Mouse (Mus musculus) fibroblast of lung, adult 2 months (primary cell): ENCODE measurements around the gene Plekhj1.

ENCODE experiments used
- DNase-seq: peaks from one replicate; pipeline ENCODE4 v3.0.0-alpha.2; 2011; ENCODE audit warnings: low read depth

Plekhj1 gene

GRCm38 (mm10) chr10:80805925-80806324, 7.5 kb upstream of the Plekhj1 start:
- DNase-seq: no peak

- DNase-seq: no peak
Measured at GRCm38 (mm10) chr10:80805322-80805721, 6.9 kb upstream of the Plekhj1 start.

- DNase-seq: no peak
Measured at GRCm38 (mm10) chr10:80804916-80805315, 6.5 kb upstream of the Plekhj1 start, which contains the start of gene Amh. TSS of gene Amh (plus strand) at chr10:80805243.

GRCm38 (mm10) chr10:80804340-80804739, 5.9 kb upstream of the Plekhj1 start:
- DNase-seq: no peak

- DNase-seq: no peak
Measured at GRCm38 (mm10) chr10:80802996-80803395, 4.6 kb upstream of the Plekhj1 start.

- no peak for DNase-seq
Measured at GRCm38 (mm10) chr10:80802204-80802912, 3.9 kb upstream of the Plekhj1 start.

- no peak for DNase-seq
Measured at GRCm38 (mm10) chr10:80799070-80799566, 692 bp upstream of the Plekhj1 start.

GRCm38 (mm10) chr10:80797186-80798149, 958 bp downstream of the Plekhj1 start:
- DNase-seq: no peak

- DNase-seq: no peak
Measured at GRCm38 (mm10) chr10:80796307-80796848, 2.0 kb downstream of the Plekhj1 start.

GRCm38 (mm10) chr10:80794750-80795149, 3.7 kb downstream of the Plekhj1 start:
- DNase-seq: no peak

GRCm38 (mm10) chr10:80793803-80794202, 4.6 kb downstream of the Plekhj1 start:
- no peak for DNase-seq

GRCm38 (mm10) chr10:80793033-80793784, 5.2 kb downstream of the Plekhj1 start:
- DNase-seq: no peak

- no peak for DNase-seq
Measured at GRCm38 (mm10) chr10:80792175-80793032, 6.0 kb downstream of the Plekhj1 start.

GRCm38 (mm10) chr10:80791476-80792174, 6.8 kb downstream of the Plekhj1 start:
- no peak for DNase-seq

GRCm38 (mm10) chr10:80790761-80791404, 7.5 kb downstream of the Plekhj1 start:
- no peak for DNase-seq

- no peak for DNase-seq
Measured at GRCm38 (mm10) chr10:80787517-80787916, 10.9 kb downstream of the Plekhj1 start.

GRCm38 (mm10) chr10:80785963-80786362, 12.5 kb downstream of the Plekhj1 start:
- DNase-seq: no peak

GRCm38 (mm10) chr10:80784871-80785270, 13.6 kb downstream of the Plekhj1 start:
- no peak for DNase-seq

- DNase-seq: no peak
Measured at GRCm38 (mm10) chr10:80784302-80784701, 14.1 kb downstream of the Plekhj1 start.

- no peak for DNase-seq
Measured at GRCm38 (mm10) chr10:80779565-80779964, 18.9 kb downstream of the Plekhj1 start.
